Mouse (Mus musculus): ENCODE measurements at regions not wholly inside any gene's neighbourhood (a gene's known extent, or its start where the extent isn't known, plus 50 kb on each side); places are given as distances from the start of the nearest gene placed in this dataset.
A peak's percentile ranks its signal among the peaks of the same experiment; 100 is the strongest.

DNA sequence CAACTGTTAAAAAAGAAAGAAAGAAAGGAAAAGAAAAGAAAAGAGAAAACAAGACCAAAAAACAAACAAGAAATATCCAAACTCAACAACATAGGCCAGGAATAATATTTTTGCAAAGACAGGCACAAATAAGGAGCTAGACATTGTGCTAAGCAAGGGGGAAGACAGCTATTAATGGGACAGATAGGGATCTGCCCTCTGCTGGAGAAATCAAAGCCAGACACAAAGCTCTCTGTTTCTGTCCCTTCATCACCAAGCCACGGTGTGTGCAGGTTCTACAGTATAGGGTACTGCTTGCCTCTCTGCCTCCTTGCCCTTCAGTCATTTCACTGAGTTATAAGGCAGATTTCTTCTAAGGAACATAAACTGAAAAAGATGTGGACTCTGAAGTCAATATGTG, 57.8 kb upstream of the Chchd3 start:
- no peak for DNase-seq (ENCODE audit: low spot score in 2 of 2)

- DNase-seq (ENCODE audit: low spot score in 2 of 2), result no peak
These were observed 60.5 kb upstream of the Chchd3 start for GRCm38 (mm10) chr6:33120581-33120980.

GRCm38 (mm10) chr6:33126574-33126973, 66.5 kb upstream of the Chchd3 start:
- peak; percentile 6 to 31 for DNase-seq (ENCODE audit: low spot score in 2 of 2)

DNA sequence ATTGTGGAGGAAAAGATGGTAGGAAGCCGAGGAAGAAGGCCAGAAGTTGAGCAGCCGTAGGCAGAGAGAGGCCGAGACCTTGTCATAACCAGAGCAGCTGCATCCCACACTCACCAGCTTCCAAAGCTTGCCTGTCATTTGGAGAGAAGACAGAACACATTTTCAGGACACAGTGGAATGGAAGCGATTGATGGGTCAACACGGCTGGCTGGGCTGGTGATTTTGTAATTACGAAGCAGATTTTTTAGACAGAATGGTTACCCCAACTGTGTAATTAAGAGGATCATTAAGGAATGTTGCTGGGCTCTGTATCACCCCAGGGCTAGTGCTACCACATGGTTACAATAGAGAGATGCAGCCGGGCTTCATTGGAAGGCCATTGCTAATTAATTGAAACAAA, 76.8 kb upstream of the Chchd3 start:
- no peak for DNase-seq (ENCODE audit: low spot score in 2 of 2)

DNA sequence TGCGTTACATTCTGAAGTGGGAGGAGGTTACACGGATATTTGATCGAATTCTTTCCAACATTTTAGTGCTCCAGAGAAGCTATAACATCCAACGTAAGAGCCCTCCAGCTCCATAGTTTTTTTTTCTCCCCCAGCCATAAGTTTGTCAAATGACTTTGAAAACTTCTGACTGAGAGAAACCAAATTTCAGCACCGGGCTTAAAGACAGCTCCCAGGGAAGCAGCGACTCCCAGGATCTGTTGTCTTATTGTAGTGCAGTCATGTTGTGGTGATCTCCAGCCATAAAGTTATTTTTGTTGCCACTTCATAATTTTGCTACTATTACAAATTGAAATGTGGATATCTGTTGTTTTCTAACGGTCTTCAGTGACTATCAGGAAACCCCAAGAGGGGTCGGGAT, 77.8 kb upstream of the Chchd3 start:
- DNase-seq (ENCODE audit: low spot score in 2 of 2), result no peak

DNA sequence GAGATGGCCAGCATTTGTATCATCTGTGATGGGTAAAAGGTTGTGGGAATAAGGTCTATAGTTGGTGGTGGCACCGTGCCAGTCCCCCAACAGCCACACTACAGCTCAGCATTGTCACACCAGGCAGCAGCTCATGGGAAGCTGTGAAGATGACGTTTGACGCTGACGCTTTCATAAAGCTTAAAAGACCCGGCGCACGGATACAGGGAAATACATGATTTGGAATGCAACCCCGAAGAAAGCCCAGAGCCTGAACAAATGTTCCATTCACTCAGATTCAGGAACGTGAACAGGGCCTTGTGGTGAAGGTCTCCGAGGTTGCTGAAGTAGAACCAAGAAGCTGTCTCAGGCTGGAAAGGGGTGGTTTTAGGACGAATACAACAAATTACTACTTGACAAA, 82.4 kb upstream of the Exoc4 start:
- DNase-seq (ENCODE audit: low spot score in 2 of 2), result no peak

- no peak for DNase-seq (ENCODE audit: low spot score in 2 of 2)
These were observed 75.3 kb upstream of the Exoc4 start for GRCm38 (mm10) chr6:33173606-33174005.

DNA sequence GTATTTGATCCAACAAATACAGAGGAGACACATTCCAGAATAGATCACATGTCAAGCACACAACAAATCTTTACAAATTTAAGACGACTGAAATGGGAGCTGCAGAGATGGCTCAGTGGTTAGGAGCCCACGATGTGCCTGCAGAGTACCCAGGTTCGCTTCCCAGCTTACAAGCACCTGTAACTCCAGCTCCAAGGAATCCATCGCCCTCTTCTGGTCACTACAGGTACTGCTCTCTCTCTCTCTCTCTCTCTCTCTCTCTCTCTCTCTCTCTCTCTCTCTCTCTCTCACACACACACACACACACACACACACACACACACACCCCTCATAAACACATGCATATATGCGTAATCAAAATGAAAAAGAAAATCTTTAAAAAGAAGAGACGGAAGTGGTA, 74.3 kb upstream of the Exoc4 start:
- DNase-seq (ENCODE audit: low spot score in 2 of 2), result no peak

- no peak for DNase-seq (ENCODE audit: low spot score in 2 of 2)
These were observed 59.2 kb upstream of the Exoc4 start for GRCm38 (mm10) chr6:33189521-33190246.

- DNase-seq (ENCODE audit: low spot score in 2 of 2), result peak in 1 of 2 experiments; percentile 10
These were observed 55.1 kb upstream of the Exoc4 start for GRCm38 (mm10) chr6:33193823-33194222.
